Mouse (Mus musculus): ENCODE measurements around the gene Mark3. TPM values are rescaled to one million over a fixed set of nuclear protein-coding genes. Genes with fewer than 3 reads are reported as not detected.
A peak's percentile ranks its signal among the peaks of the same experiment; 100 is the strongest.

Mark3 gene
- total RNA-seq (2014; rRNA removed) (112 and 141 TPM in 2 replicates), polyA plus RNA-seq (2015; fragmentation: Nextera tagmentation; extraction: Ambion mirVana) (31.8 and 41.3 TPM in 2 replicates)

- Histone ChIP-seq H3K4me1 (ENCODE audit: insufficient read depth, low read length) (peaks cover 14% of the 10 kb centered on the region; the same call in 1 of the 2 replicates), H3K4me3 (ENCODE audit: low read depth, low read length) (peak within 1 kb of the TSS; percentile 82), H3K36me3 (ENCODE audit: insufficient read depth, low read length) (no peaks in the 10 kb centered on the region), H3K9ac (replicated peaks; ENCODE audit: low read length, poor library complexity, severe bottlenecking) (peak within 1 kb of the TSS; percentile 98), H3K9me3 (ENCODE audit: low read length) (no peaks in the 10 kb centered on the region), H3K27ac (ENCODE audit: low read depth, low read length) (peak within 1 kb of the TSS; percentile 96), H3K27me3 (ENCODE audit: insufficient read depth, low read length) (no peaks in the 10 kb centered on the region), H3K4me2 (ENCODE audit: low read depth, low read length, poor library complexity, severe bottlenecking) (peak within 1 kb of the TSS; percentile 91)
- TF ChIP-seq CTCF (IDR thresholded peaks at IDR 0.05), result no peak
- DNase-seq (ENCODE audit: low spot score), result peak; percentile 99
- under 1% methylated on average over 55 of the region's 75 CpGs for WGBS
- ATAC-seq (ENCODE audit: low FRiP score), result peak; percentile 97
Measured at GRCm38 (mm10) chr12:111574074-111574886, at the start of gene Mark3. Gene Mark3 (plus strand): TSS chr12:111574523.

- ATAC-seq (ENCODE audit: low FRiP score) (no peak), DNase-seq (ENCODE audit: low spot score) (no peak)
- no peaks in the 10 kb centered on the region for H3K4me1 ChIP-seq (ENCODE audit: insufficient read depth, low read length)
- H3K4me2 ChIP-seq (ENCODE audit: low read depth, low read length, poor library complexity, severe bottlenecking), result no peak overlapping the region
- TF ChIP-seq CTCF (IDR thresholded peaks at IDR 0.05), result no peak
- 85% methylated on average over 3 of the region's 3 CpGs for WGBS
- no peaks in the 10 kb centered on the region for H3K27me3 ChIP-seq (ENCODE audit: insufficient read depth, low read length)
- no peak overlapping the region for H3K27ac ChIP-seq (ENCODE audit: low read depth, low read length)
- no peak overlapping the region for H3K9ac ChIP-seq (replicated peaks; ENCODE audit: low read length, poor library complexity, severe bottlenecking)
- H3K9me3 ChIP-seq (ENCODE audit: low read length), result no peaks in the 10 kb centered on the region
- H3K4me3 ChIP-seq (ENCODE audit: low read depth, low read length), result no peak overlapping the region
- no peaks in the 10 kb centered on the region for H3K36me3 ChIP-seq (ENCODE audit: insufficient read depth, low read length)
Measured at GRCm38 (mm10) chr12:111524883-111525282, 49.4 kb upstream of the Mark3 start.

DNA sequence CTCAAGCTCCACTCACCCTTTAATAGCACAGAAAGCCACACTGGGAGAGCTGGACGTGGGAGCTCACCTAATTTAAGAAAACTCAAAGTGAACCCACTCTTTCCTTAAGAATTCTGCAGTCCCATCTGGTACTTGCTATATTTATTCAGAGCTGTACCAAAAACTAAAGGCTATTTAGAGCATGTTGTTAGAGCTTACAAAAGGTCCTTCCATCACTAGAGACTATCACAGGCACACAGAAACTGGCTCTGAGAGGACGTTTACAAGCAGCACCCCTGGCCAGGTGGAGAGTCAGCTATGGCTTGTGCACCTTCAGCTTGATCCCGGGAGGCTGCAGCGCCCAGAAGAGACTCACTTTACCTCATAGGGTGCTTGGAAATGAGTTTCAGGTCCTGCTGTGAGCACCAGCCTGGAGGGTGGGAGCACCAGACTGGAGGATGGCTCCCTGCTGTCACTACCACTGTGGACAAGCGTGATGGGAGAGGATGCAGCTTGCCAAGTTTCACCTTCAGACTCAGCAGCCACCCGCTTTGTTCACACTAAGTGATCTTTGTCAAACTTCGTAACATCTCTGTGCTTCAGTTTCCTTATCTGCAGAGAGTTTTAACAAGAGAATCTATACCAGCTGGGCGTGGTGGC is 46.6 kb upstream of the Mark3 start:
- no peaks in the 10 kb centered on the region for H3K27me3 ChIP-seq (ENCODE audit: insufficient read depth, low read length)
- no peak overlapping the region for H3K27ac ChIP-seq (ENCODE audit: low read depth, low read length)
- H3K36me3 ChIP-seq (ENCODE audit: insufficient read depth, low read length), result no peaks in the 10 kb centered on the region
- H3K4me1 ChIP-seq (ENCODE audit: insufficient read depth, low read length), result no peaks in the 10 kb centered on the region
- 60% methylated on average over 8 of the region's 8 CpGs for WGBS
- no peak for DNase-seq (ENCODE audit: low spot score)
- TF ChIP-seq CTCF (IDR thresholded peaks at IDR 0.05), result no peak
- H3K9me3 ChIP-seq (ENCODE audit: low read length), result no peaks in the 10 kb centered on the region
- H3K4me3 ChIP-seq (ENCODE audit: low read depth, low read length), result no peak overlapping the region
- H3K9ac ChIP-seq (replicated peaks; ENCODE audit: low read length, poor library complexity, severe bottlenecking), result no peak overlapping the region
- no peak for ATAC-seq (ENCODE audit: low FRiP score)
- H3K4me2 ChIP-seq (ENCODE audit: low read depth, low read length, poor library complexity, severe bottlenecking), result no peak overlapping the region

- TF ChIP-seq CTCF (IDR thresholded peaks at IDR 0.05), result no peak
- Histone ChIP-seq H3K9me3 (ENCODE audit: low read length) (no peaks in the 10 kb centered on the region), H3K27me3 (ENCODE audit: insufficient read depth, low read length) (no peaks in the 10 kb centered on the region), H3K4me1 (ENCODE audit: insufficient read depth, low read length) (no peaks in the 10 kb centered on the region), H3K36me3 (ENCODE audit: insufficient read depth, low read length) (no peaks in the 10 kb centered on the region), H3K4me2 (ENCODE audit: low read depth, low read length, poor library complexity, severe bottlenecking) (no peak overlapping the region), H3K4me3 (ENCODE audit: low read depth, low read length) (no peak overlapping the region), H3K9ac (replicated peaks; ENCODE audit: low read length, poor library complexity, severe bottlenecking) (no peak overlapping the region), H3K27ac (ENCODE audit: low read depth, low read length) (no peak overlapping the region)
- WGBS, result 26% methylated on average over 8 of the region's 8 CpGs
- DNase-seq (ENCODE audit: low spot score) (no peak), ATAC-seq (ENCODE audit: low FRiP score) (no peak)
Measured at GRCm38 (mm10) chr12:111529192-111529591, 45.1 kb upstream of the Mark3 start.

GRCm38 (mm10) chr12:111533096-111533794 is 41.1 kb upstream of the Mark3 start:
- Histone ChIP-seq H3K27ac (ENCODE audit: low read depth, low read length) (no peak overlapping the region), H3K9ac (replicated peaks; ENCODE audit: low read length, poor library complexity, severe bottlenecking) (no peak overlapping the region), H3K4me3 (ENCODE audit: low read depth, low read length) (no peak overlapping the region), H3K4me2 (ENCODE audit: low read depth, low read length, poor library complexity, severe bottlenecking) (no peak overlapping the region), H3K27me3 (ENCODE audit: insufficient read depth, low read length) (no peaks in the 10 kb centered on the region), H3K9me3 (ENCODE audit: low read length) (no peaks in the 10 kb centered on the region), H3K36me3 (ENCODE audit: insufficient read depth, low read length) (no peaks in the 10 kb centered on the region), H3K4me1 (ENCODE audit: insufficient read depth, low read length) (no peaks in the 10 kb centered on the region)
- TF ChIP-seq CTCF (IDR thresholded peaks at IDR 0.05), result no peak
- DNase-seq (ENCODE audit: low spot score) (no peak), ATAC-seq (ENCODE audit: low FRiP score) (no peak)
- 71% methylated on average over 11 of the region's 11 CpGs for WGBS

Data from midbrain, postnatal 0 days (tissue).